Mouse (Mus musculus): Measurements from ENCODE around the gene Pygb.

Gene Pygb

GRCm38 (mm10) chr2:150839686-150840471 lies 53.3 kb downstream of the Pygb start:
- no peak for DNase-seq (ENCODE audit: low spot score in 2 of 2)

GRCm38 (mm10) chr2:150841109-150841508 lies 54.6 kb downstream of the Pygb start:
- no peak for DNase-seq (ENCODE audit: low spot score in 2 of 2)

GRCm38 (mm10) chr2:150842049-150842461 lies 55.5 kb downstream of the Pygb start:
- DNase-seq (ENCODE audit: low spot score in 2 of 2), result no peak

- DNase-seq (ENCODE audit: low spot score in 2 of 2), result no peak
These were observed 58.3 kb downstream of the Pygb start for GRCm38 (mm10) chr2:150844798-150845197.

- no peak for DNase-seq (ENCODE audit: low spot score in 2 of 2)
These were observed 61.0 kb downstream of the Pygb start for GRCm38 (mm10) chr2:150847436-150847995.

- DNase-seq (ENCODE audit: low spot score in 2 of 2), result no peak
These were observed 64.7 kb downstream of the Pygb start for GRCm38 (mm10) chr2:150851251-150851650.

GRCm38 (mm10) chr2:150855186-150855585 lies 68.7 kb downstream of the Pygb start:
- no peak for DNase-seq (ENCODE audit: low spot score in 2 of 2)

GRCm38 (mm10) chr2:150858724-150859487 lies 72.4 kb downstream of the Pygb start:
- DNase-seq (ENCODE audit: low spot score in 2 of 2), result no peak

- no peak for DNase-seq (ENCODE audit: low spot score in 2 of 2)
These were observed 73.4 kb downstream of the Pygb start for GRCm38 (mm10) chr2:150859709-150860470.

- DNase-seq (ENCODE audit: low spot score in 2 of 2), result no peak
These were observed 74.6 kb downstream of the Pygb start for GRCm38 (mm10) chr2:150861128-150861527.

- DNase-seq (ENCODE audit: low spot score in 2 of 2), result no peak
These were observed 80.5 kb downstream of the Pygb start for GRCm38 (mm10) chr2:150867021-150867420.

- DNase-seq (ENCODE audit: low spot score in 2 of 2), result no peak
These were observed 82.9 kb downstream of the Pygb start for GRCm38 (mm10) chr2:150869446-150869845.

GRCm38 (mm10) chr2:150874508-150874907 lies 88.0 kb downstream of the Pygb start:
- DNase-seq (ENCODE audit: low spot score in 2 of 2), result no peak

- no peak for DNase-seq (ENCODE audit: low spot score in 2 of 2)
These were observed 88.7 kb downstream of the Pygb start for GRCm38 (mm10) chr2:150875226-150875625.

- no peak for DNase-seq (ENCODE audit: low spot score in 2 of 2)
These were observed 91.0 kb downstream of the Pygb start for GRCm38 (mm10) chr2:150877561-150877960.
